Mouse (Mus musculus) liver, embryonic 18 days (tissue): ENCODE data around the gene Zswim1. TPM values are rescaled to one million over a fixed set of nuclear protein-coding genes. Genes with fewer than 3 reads are reported as not detected.

Experiments
- polyA plus RNA-seq: library from polyadenylated mRNA; depleted of rRNA; stranded (reverse); fragments of >200 nt; gene quantifications from 2 replicates; pipeline ENCODE4 v1.2.3, GENCODE M21; 2012; rRNA removed

Gene Zswim1
- 1.3 and 1.5 TPM in 2 replicates for polyA plus RNA-seq

GRCm38 (mm10) chr2:164822636-164823165 is at the start of gene Zswim1:
Gene Zswim1 (plus strand): TSS chr2:164822686.

GRCm38 (mm10) chr2:164779481-164780086 is 42.9 kb upstream of the Zswim1 start, which contains the start of gene Tnnc2:
Gene Tnnc2 (minus strand): TSS chr2:164779967.

GRCm38 (mm10) chr2:164785481-164786387 is 36.8 kb upstream of the Zswim1 start, which contains the start of gene Snx21:
Gene Snx21 (plus strand): TSS chr2:164785823.

GRCm38 (mm10) chr2:164804533-164805331 is 17.8 kb upstream of the Zswim1 start, which contains the start of the genes Acot8 and Zswim3:
Gene Acot8 (minus strand): TSS chr2:164804882.
Gene Zswim3 (plus strand): TSS chr2:164805098.

GRCm38 (mm10) chr2:164828437-164828836 is 6.0 kb downstream of the Zswim1 start, which contains the start of gene Spata25:
Gene Spata25 (minus strand): TSS chr2:164828537.

GRCm38 (mm10) chr2:164832748-164833301 is 10.3 kb downstream of the Zswim1 start, which contains the start of gene Ctsa:
Gene Ctsa (plus strand): TSS chr2:164832873.

GRCm38 (mm10) chr2:164833314-164833959 is 11.0 kb downstream of the Zswim1 start, which contains the start of gene Neurl2:
Gene Neurl2 (minus strand): TSS chr2:164833456.

GRCm38 (mm10) chr2:164857101-164857821 is 34.8 kb downstream of the Zswim1 start, which contains the start of gene Pltp:
Gene Pltp (minus strand): TSS chr2:164857711.

Other genes starting within 250 kb of the Zswim1 start
- gene Spint3, start 249.2 kb upstream of the Zswim1 start, polyA plus RNA-seq = not detected in 2 replicates
- gene Wfdc6a, start 237.2 kb upstream of the Zswim1 start, polyA plus RNA-seq = 0.05 and 0.06 TPM in 2 replicates
- gene Eppin, start 229.1 kb upstream of the Zswim1 start, polyA plus RNA-seq = not detected in 2 replicates
- gene Wfdc6b, start 209.2 kb upstream of the Zswim1 start, polyA plus RNA-seq = not detected in 2 replicates
- not detected in 2 replicates for gene Wfdc8, start 209.1 kb upstream of the Zswim1 start, polyA plus RNA-seq
- gene Wfdc16, start 183.9 kb upstream of the Zswim1 start, polyA plus RNA-seq = not detected in 2 replicates
- not detected in 2 replicates for gene Wfdc10, start 166.6 kb upstream of the Zswim1 start, polyA plus RNA-seq
- not detected in 2 replicates for gene Wfdc9, start 166.1 kb upstream of the Zswim1 start, polyA plus RNA-seq
- gene Wfdc11, start 148.6 kb upstream of the Zswim1 start, polyA plus RNA-seq = not detected in 2 replicates
- not detected in 2 replicates for gene Wfdc13, start 137.6 kb upstream of the Zswim1 start, polyA plus RNA-seq
- gene Spint4, start 124.2 kb upstream of the Zswim1 start, polyA plus RNA-seq = not detected in 2 replicates
- gene Spint5, start 107.4 kb upstream of the Zswim1 start, polyA plus RNA-seq = not detected in 2 replicates
- 1.6 and 2.1 TPM in 2 replicates for gene Wfdc3, start 76.8 kb upstream of the Zswim1 start, polyA plus RNA-seq
- 21.7 and 22.8 TPM in 2 replicates for gene Dnttip1, start 76.7 kb upstream of the Zswim1 start, polyA plus RNA-seq
- 255 and 264 TPM in 2 replicates for gene Ube2c, start 52.8 kb upstream of the Zswim1 start, polyA plus RNA-seq
- 0.58 and 2.9 TPM in 2 replicates for gene Tnnc2, start 42.7 kb upstream of the Zswim1 start, polyA plus RNA-seq
- 7.7 and 11.3 TPM in 2 replicates for gene Snx21, start 36.9 kb upstream of the Zswim1 start, polyA plus RNA-seq
- 20.1 and 20.3 TPM in 2 replicates for gene Acot8, start 17.8 kb upstream of the Zswim1 start, polyA plus RNA-seq
- 1.9 TPM in 2 replicates for gene Zswim3, start 17.6 kb upstream of the Zswim1 start, polyA plus RNA-seq
- gene Spata25, start 5.9 kb downstream of the Zswim1 start, polyA plus RNA-seq = 0.05 and 0.08 TPM in 2 replicates
- 121 and 130 TPM in 2 replicates for gene Ctsa, start 10.2 kb downstream of the Zswim1 start, polyA plus RNA-seq
- 1.5 and 2.2 TPM in 2 replicates for gene Neurl2, start 10.8 kb downstream of the Zswim1 start, polyA plus RNA-seq
- gene Pltp, start 35.0 kb downstream of the Zswim1 start, polyA plus RNA-seq = 34.8 and 42.2 TPM in 2 replicates
- 18.4 and 21.2 TPM in 2 replicates for gene Pcif1, start 56.6 kb downstream of the Zswim1 start, polyA plus RNA-seq
- gene Zfp335, start 89.1 kb downstream of the Zswim1 start, polyA plus RNA-seq = 6.5 and 8.2 TPM in 2 replicates
- gene Mmp9, start 118.1 kb downstream of the Zswim1 start, polyA plus RNA-seq = 19.0 and 24.6 TPM in 2 replicates
- gene Slc12a5, start 138.1 kb downstream of the Zswim1 start, polyA plus RNA-seq = 0.72 and 0.81 TPM in 2 replicates
- 11.2 and 11.8 TPM in 2 replicates for gene Ncoa5, start 212.2 kb downstream of the Zswim1 start, polyA plus RNA-seq
- 2.9 and 3.2 TPM in 2 replicates for gene Cd40, start 232.9 kb downstream of the Zswim1 start, polyA plus RNA-seq